Comparison of ENCODE assay signal across 13 mouse cellular contexts in genomic region chr17:27939028-27939427, GRCm38 (mm10). TPM values are rescaled to one million over a fixed set of nuclear protein-coding genes. Genes with fewer than 3 reads are reported as not detected.
A peak's percentile ranks its signal among the peaks of the same experiment; 100 is the strongest.
DNase-seq lines count a peak whose midpoint lies in the region; ATAC-seq and TF ChIP-seq lines count a peak whose summit lies in the region.
"Had no signal": no experiment of that assay in that cellular context is flagged by ENCODE, and none has a peak within 500 bp of the region (broad histone marks: within the 10 kb centered on the region; RNA-seq: fewer than 3 reads in every experiment).

No protein-coding gene starts in this region.

- ATAC-seq in limb, embryonic 12.5 days (ENCODE audit: insufficient number of reproducible peaks, insufficient read depth, low FRiP score, low TSS enrichment, low read depth) = no peak
- ATAC-seq: Patski had no signal

- no peaks in the 10 kb centered on the region for H3K27me3 ChIP-seq in limb, embryonic 12.5 days
- H3K27me3 ChIP-seq: Patski had no signal

- no peaks in the 10 kb centered on the region for H3K9me3 ChIP-seq in limb, embryonic 12.5 days

- TF ChIP-seq CTCF in gastrocnemius, adult 2 months (IDR thresholded peaks at IDR 0.05) = no peak
- no peak for TF ChIP-seq CTCF in layer of hippocampus, adult 2 months (conservative IDR thresholded peaks at IDR 0.05)

- WGBS in limb, embryonic 12.5 days = 62% methylated on average over 5 of the region's 5 CpGs

- DNase-seq in gastrocnemius, adult 2 months = no peak
- no peak for DNase-seq in gastrocnemius, postnatal 14 days
- DNase-seq in layer of hippocampus, adult 2 months (ENCODE audit: low spot score in 2 of 2) = no peak
- no peak for DNase-seq in layer of hippocampus, postnatal 10 days (ENCODE audit: low spot score in 2 of 2)
- no peak for DNase-seq in left cerebral cortex, postnatal 25 days (ENCODE audit: low spot score in 2 of 2)
- no peak for DNase-seq in cerebellum, adult 11-12 months
- DNase-seq: adrenal gland, postnatal 10 days; cerebellum, adult 8-10 months; liver, postnatal 0 days; retina, postnatal 1 day had no signal

- H3K4me2 ChIP-seq in limb, embryonic 12.5 days = peak overlapping the region; percentile 7; the same call in 1 of the 2 replicates

- H3K4me1 ChIP-seq in brown adipose tissue, adult 24 weeks (ENCODE audit: control insufficient read depth, insufficient read depth, insufficient read length, low read length) = peaks cover 49% of the 10 kb centered on the region
- peaks cover 56% of the 10 kb centered on the region for H3K4me1 ChIP-seq in limb, embryonic 12.5 days (replicated peaks)

- no peak overlapping the region for H3K9ac ChIP-seq in limb, embryonic 12.5 days (replicated peaks)
- H3K9ac ChIP-seq: liver, postnatal 0 days had no signal

- H3K4me3 ChIP-seq in gastrocnemius, adult 2 months = no peak overlapping the region
- no peak overlapping the region for H3K4me3 ChIP-seq in layer of hippocampus, adult 2 months
- H3K4me3 ChIP-seq in brown adipose tissue, adult 24 weeks (ENCODE audit: insufficient read depth, low read depth, low read length) = no peak overlapping the region
- no peak overlapping the region for H3K4me3 ChIP-seq in limb, embryonic 12.5 days (replicated peaks)

- peak overlapping the region; percentile 61 for H3K27ac ChIP-seq in gastrocnemius, adult 2 months
- H3K27ac ChIP-seq in layer of hippocampus, adult 2 months = 0 out of 2 replicates have a peak overlapping the region, but pooled peaks have one; percentile 36
- H3K27ac ChIP-seq in brown adipose tissue, adult 24 weeks (replicated peaks; ENCODE audit: low read depth, low read length) = 0 out of 2 replicates have a peak overlapping the region, but pooled peaks have one; percentile 16
- peak overlapping the region; percentile 89 for H3K27ac ChIP-seq in limb, embryonic 12.5 days

- intact Hi-C loops in gastrocnemius, adult 2 months (cut with DNase I) = no loop called here
- intact Hi-C loops in gastrocnemius, postnatal 14 days (cut with DNase I; ENCODE audit: low total_unique reads) = no loop called here
- intact Hi-C loops in left cerebral cortex, postnatal 25 days (cut with DNase I) = no loop called here

- no peaks in the 10 kb centered on the region for H3K36me3 ChIP-seq in limb, embryonic 12.5 days

RNA-seq across cellular contexts. Expression of gene Taf11, which starts 29.4 kb away (rescaled TPM):
- total RNA-seq in gastrocnemius, adult 2 months (2021) = 10 to 100 TPM; 14.0 to 19.1 TPM
- 10 to 100 TPM; 16.5 to 17.7 TPM for total RNA-seq in gastrocnemius, postnatal 14 days (2021)
- total RNA-seq in layer of hippocampus, adult 2 months (2021) = 10 to 100 TPM; 41.3 to 45.0 TPM
- total RNA-seq in layer of hippocampus, postnatal 10 days (2021) = 10 to 100 TPM; 31.0 to 31.1 TPM
- polyA plus RNA-seq in brown adipose tissue, adult 24 weeks (2012; ENCODE audit: insufficient read depth, insufficient read length, missing spikeins) = 22.7 and 28.8 TPM in 2 replicates
- 101 and 115 TPM in 2 replicates for polyA plus RNA-seq in limb, embryonic 12.5 days (2016; fragmentation: Nextera tagmentation; extraction: Ambion mirVana)
- 10 to 100 TPM; 46.9 to 48.3 TPM for total RNA-seq in left cerebral cortex, postnatal 25 days (2021)

RNA-seq across cellular contexts. Expression of gene Anks1, which starts 29.9 kb away (rescaled TPM):
- 10 to 100 TPM in 1 of 2 experiments, 1 to 10 TPM in 1; 8.8 to 23.4 TPM for total RNA-seq in gastrocnemius, adult 2 months (2021)
- 10 to 100 TPM; 13.9 to 14.6 TPM for total RNA-seq in gastrocnemius, postnatal 14 days (2021)
- total RNA-seq in layer of hippocampus, adult 2 months (2021) = 10 to 100 TPM; 35.6 to 42.0 TPM
- 10 to 100 TPM; 40.2 to 46.0 TPM for total RNA-seq in layer of hippocampus, postnatal 10 days (2021)
- polyA plus RNA-seq in brown adipose tissue, adult 24 weeks (2012; ENCODE audit: insufficient read depth, insufficient read length, missing spikeins) = 14.0 and 18.0 TPM in 2 replicates
- polyA plus RNA-seq in limb, embryonic 12.5 days (2016; fragmentation: Nextera tagmentation; extraction: Ambion mirVana) = 19.0 and 21.8 TPM in 2 replicates
- total RNA-seq in left cerebral cortex, postnatal 25 days (2021) = 10 to 100 TPM; 32.3 to 35.8 TPM

Comparison
In these comparisons a context has a peak if more than half of its experiments do, and no peak if none do; other contexts are left out.
1. H3K27ac ChIP-seq: peak in every context shown above with its lines; median percentile 89 in limb, embryonic 12.5 days; 61 in gastrocnemius, adult 2 months; 36 in layer of hippocampus, adult 2 months; 16 in brown adipose tissue, adult 24 weeks.